Mouse (Mus musculus): Measurements from ENCODE around the gene Abcf2. TPM values are rescaled to one million over a fixed set of nuclear protein-coding genes. Genes with fewer than 3 reads are reported as not detected.
A peak's percentile ranks its signal among the peaks of the same experiment; 100 is the strongest.

Abcf2 gene
- polyA plus RNA-seq, 1 experiment, result 40.2 TPM

DNA sequence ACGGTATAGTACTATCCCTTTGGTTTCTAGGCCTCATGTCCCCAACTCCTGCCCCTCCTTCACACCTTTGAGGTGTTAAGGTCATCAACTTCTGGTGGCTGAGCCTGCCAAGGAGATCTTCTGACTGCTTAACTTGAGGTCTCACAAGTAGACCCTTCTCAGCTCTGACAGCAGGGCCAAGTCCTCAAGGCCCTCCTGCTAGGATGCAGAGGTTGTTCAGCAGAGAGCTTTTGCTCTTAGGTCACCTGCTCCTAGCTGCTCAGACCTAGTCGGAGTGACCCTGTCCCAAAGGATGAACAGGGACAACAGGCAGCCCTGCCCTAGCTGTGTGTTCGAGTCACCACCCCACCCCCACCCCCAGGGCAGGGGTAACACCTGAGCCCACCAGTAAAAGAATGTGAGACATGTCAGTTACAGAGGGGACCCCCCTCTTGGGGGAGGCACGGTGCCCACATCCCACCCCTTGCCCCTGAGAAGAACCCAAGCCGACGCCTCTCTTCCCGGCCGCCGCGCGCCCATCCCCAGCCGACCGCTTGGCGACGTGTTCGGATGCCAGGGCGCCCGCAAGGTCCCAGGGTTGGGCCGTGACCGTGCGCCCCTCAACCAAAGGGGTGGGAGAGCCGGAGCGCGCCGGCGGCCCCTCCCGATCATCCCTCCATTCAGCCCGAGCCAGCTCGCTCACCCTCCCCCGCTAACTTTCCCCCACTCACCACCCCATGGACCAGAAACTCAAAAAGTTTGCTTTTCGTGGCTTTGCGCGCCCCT, 24.0 kb upstream of the Abcf2 start:
- H3K27ac ChIP-seq (ENCODE audit: insufficient read depth, low read depth, low read length), result peak overlapping the region; percentile 93
- H3K27me3 ChIP-seq (replicated peaks; ENCODE audit: control insufficient read depth, insufficient read depth, low read length), result no peaks in the 10 kb centered on the region
- H3K4me1 ChIP-seq (ENCODE audit: control insufficient read depth, insufficient read depth, low read length), result peaks cover 17% of the 10 kb centered on the region
- H3K36me3 ChIP-seq (ENCODE audit: control insufficient read depth, insufficient read depth, low read length), result no peaks in the 10 kb centered on the region
- no peak for DNase-seq
- H3K4me3 ChIP-seq (ENCODE audit: insufficient read depth, low read depth, low read length), result peak overlapping the region; percentile 62
- WGBS, result 3% methylated on average over 33 of the region's 33 CpGs
- TF ChIP-seq POLR2A (IDR thresholded peaks at IDR 0.05; ENCODE audit: low read depth, low read length), result no peak
- no peak for TF ChIP-seq CTCF (conservative IDR thresholded peaks at IDR 0.05; ENCODE audit: insufficient read depth, insufficient read length, low read depth, low read length)

DNA sequence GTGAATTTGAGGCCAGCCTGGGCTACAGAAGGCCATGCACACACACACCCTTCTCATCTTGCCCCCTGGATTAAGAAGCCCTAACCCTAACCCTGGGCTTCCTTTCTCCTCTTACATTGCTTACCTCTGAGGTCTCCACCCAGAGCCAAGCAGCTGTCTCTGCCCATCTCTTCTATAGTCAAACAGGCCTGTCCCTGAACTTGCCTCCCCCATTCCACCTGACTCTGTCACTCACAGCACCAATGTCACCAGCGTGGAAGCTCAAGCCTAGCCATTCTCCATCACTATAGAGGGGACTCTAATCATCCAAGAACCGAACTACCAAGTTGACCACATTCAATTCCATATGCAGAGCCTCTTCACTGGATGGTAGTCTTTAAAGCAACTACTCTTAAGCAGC, 23.0 kb upstream of the Abcf2 start:
- Histone ChIP-seq H3K4me1 (ENCODE audit: control insufficient read depth, insufficient read depth, low read length) (peaks cover 17% of the 10 kb centered on the region), H3K4me3 (ENCODE audit: insufficient read depth, low read depth, low read length) (no peak overlapping the region), H3K27ac (ENCODE audit: insufficient read depth, low read depth, low read length) (no peak overlapping the region), H3K27me3 (replicated peaks; ENCODE audit: control insufficient read depth, insufficient read depth, low read length) (no peaks in the 10 kb centered on the region), H3K36me3 (ENCODE audit: control insufficient read depth, insufficient read depth, low read length) (no peaks in the 10 kb centered on the region)
- WGBS, result 93% methylated on average over 2 of the region's 2 CpGs
- no peak for DNase-seq
- TF ChIP-seq CTCF (conservative IDR thresholded peaks at IDR 0.05; ENCODE audit: insufficient read depth, insufficient read length, low read depth, low read length), result no peak
- no peak for TF ChIP-seq POLR2A (IDR thresholded peaks at IDR 0.05; ENCODE audit: low read depth, low read length)

DNA sequence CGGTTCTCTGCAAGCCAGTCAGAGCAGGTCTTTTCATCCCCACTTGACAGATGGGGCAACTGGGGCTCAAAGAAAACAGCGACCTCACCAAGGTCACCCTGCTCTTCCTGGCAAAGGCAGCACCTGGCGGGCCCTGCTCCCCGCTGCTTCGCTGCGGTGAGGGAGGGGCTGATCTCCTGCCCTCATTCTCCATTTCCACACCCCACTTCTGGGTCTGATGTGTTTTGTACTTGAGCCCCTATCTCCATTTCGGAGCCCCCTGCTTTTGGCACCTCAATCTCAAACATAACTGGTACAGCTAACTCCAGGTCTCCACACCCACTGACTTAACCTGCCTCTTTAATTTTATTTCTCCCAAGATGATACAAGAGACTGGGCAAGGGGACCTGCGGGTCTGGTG, 21.9 kb upstream of the Abcf2 start:
- peaks cover 17% of the 10 kb centered on the region for H3K4me1 ChIP-seq (ENCODE audit: control insufficient read depth, insufficient read depth, low read length)
- H3K4me3 ChIP-seq (ENCODE audit: insufficient read depth, low read depth, low read length), result no peak overlapping the region
- H3K36me3 ChIP-seq (ENCODE audit: control insufficient read depth, insufficient read depth, low read length), result no peaks in the 10 kb centered on the region
- DNase-seq, result no peak
- no peaks in the 10 kb centered on the region for H3K27me3 ChIP-seq (replicated peaks; ENCODE audit: control insufficient read depth, insufficient read depth, low read length)
- TF ChIP-seq CTCF (conservative IDR thresholded peaks at IDR 0.05; ENCODE audit: insufficient read depth, insufficient read length, low read depth, low read length) (no peak), POLR2A (IDR thresholded peaks at IDR 0.05; ENCODE audit: low read depth, low read length) (no peak)
- 45% methylated on average over 8 of the region's 8 CpGs for WGBS
- H3K27ac ChIP-seq (ENCODE audit: insufficient read depth, low read depth, low read length), result no peak overlapping the region

DNA sequence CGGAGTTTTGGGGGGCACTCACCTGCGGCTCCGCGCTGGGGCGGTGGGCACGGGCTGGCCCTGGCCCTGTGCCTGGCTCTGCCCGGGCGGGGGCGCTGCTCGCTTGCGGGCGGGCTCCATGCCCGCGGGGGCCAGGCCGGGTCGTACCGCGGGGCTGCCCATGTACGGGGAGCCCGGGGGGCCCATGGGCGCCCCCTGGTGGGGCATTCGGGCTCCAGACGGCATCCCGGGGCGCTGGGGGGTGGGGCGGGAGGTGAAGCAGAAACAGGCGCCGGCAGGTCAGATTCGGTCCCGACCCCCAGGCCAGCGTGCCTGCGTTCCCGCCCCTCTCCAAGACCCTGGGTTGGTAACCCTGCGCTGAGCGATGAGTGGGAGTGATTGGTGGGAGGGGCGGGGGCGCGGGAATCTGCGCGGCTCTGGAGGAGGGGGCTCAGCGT, 21.3 kb upstream of the Abcf2 start:
- Histone ChIP-seq H3K4me1 (ENCODE audit: control insufficient read depth, insufficient read depth, low read length) (peaks cover 12% of the 10 kb centered on the region), H3K4me3 (ENCODE audit: insufficient read depth, low read depth, low read length) (peak overlapping the region; percentile 30; the same call in 1 of the 2 replicates), H3K36me3 (ENCODE audit: control insufficient read depth, insufficient read depth, low read length) (no peaks in the 10 kb centered on the region), H3K27me3 (replicated peaks; ENCODE audit: control insufficient read depth, insufficient read depth, low read length) (no peaks in the 10 kb centered on the region), H3K27ac (ENCODE audit: insufficient read depth, low read depth, low read length) (no peak overlapping the region)
- 2% methylated on average over 41 of the region's 41 CpGs for WGBS
- DNase-seq, result peak; percentile 54
- TF ChIP-seq CTCF (conservative IDR thresholded peaks at IDR 0.05; ENCODE audit: insufficient read depth, insufficient read length, low read depth, low read length) (0 out of 2 replicates have a peak, but pooled peaks have one; percentile 18), POLR2A (IDR thresholded peaks at IDR 0.05; ENCODE audit: low read depth, low read length) (no peak)

DNA sequence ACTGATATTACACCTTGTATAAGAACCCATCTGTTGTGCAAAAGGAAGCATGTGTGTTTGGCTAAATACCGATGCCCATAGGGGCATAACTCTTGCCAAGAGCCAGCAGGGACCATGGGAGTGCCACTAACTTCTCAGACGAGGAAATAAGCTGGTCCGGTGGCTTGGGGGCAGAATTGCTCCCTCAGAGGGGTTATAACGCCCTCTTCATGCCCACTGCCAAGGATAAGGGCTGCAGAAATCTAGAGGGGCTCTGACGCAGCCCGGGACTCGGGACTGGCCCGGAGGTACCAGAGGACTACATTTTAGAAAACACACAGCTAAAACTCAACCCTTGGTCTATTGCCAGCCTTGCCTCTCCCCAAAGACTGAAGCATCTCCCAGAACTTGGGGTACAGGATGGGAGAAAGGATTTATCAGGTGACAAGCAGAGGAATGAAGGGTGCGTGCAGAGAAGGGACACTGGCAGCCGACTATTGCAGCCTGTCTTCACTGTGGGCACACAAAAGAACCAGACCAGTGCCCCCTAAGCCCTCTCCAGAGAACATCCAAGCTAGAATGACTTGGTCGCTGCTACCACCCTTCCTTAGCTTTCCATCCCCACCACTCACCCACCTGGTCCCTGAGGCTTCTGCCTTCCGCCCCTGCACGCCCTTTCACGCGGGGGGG, 20.8 kb upstream of the Abcf2 start:
- no peak for DNase-seq
- H3K27ac ChIP-seq (ENCODE audit: insufficient read depth, low read depth, low read length), result no peak overlapping the region

DNA sequence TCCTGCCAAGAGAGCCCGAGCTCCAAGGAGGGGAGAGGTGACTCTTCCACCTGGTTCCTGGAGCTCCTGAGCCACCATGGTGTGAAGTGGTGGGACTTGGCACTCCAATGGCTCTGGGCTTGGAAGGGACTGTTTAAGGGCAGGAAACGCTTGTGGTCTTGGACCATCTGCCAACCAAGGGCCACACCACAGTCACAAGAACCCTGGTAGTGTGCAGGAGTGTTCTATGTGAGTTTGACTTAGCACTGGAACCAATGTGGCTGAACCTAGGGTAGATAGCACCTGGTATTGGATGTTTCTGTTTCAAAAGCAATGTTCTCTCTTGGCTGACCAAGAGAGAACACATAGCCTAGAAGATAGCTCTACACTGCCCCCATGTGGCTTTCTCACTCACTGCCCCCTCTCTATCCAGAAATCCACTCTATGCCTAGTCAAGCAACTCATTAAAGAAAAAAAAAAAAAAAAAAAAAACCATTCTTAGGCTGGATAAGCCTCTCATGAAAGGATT, 20.0 kb upstream of the Abcf2 start:
- peak; percentile 87 for DNase-seq
- 44% methylated on average over 2 of the region's 2 CpGs for WGBS
- TF ChIP-seq CTCF (conservative IDR thresholded peaks at IDR 0.05; ENCODE audit: insufficient read depth, insufficient read length, low read depth, low read length), result peak; percentile 51
- TF ChIP-seq POLR2A (IDR thresholded peaks at IDR 0.05; ENCODE audit: low read depth, low read length), result no peak
- Histone ChIP-seq H3K27me3 (replicated peaks; ENCODE audit: control insufficient read depth, insufficient read depth, low read length) (no peaks in the 10 kb centered on the region), H3K27ac (ENCODE audit: insufficient read depth, low read depth, low read length) (no peak overlapping the region), H3K36me3 (ENCODE audit: control insufficient read depth, insufficient read depth, low read length) (no peaks in the 10 kb centered on the region), H3K4me3 (ENCODE audit: insufficient read depth, low read depth, low read length) (no peak overlapping the region), H3K4me1 (ENCODE audit: control insufficient read depth, insufficient read depth, low read length) (peaks cover 7% of the 10 kb centered on the region; the same call in 1 of the 2 replicates)

More for the DNA sequence above, 20.8 kb upstream of the Abcf2 start:
- Histone ChIP-seq H3K4me3 (ENCODE audit: insufficient read depth, low read depth, low read length) (peak overlapping the region; percentile 30; the same call in 1 of the 2 replicates), H3K36me3 (ENCODE audit: control insufficient read depth, insufficient read depth, low read length) (no peaks in the 10 kb centered on the region), H3K27me3 (replicated peaks; ENCODE audit: control insufficient read depth, insufficient read depth, low read length) (no peaks in the 10 kb centered on the region), H3K4me1 (ENCODE audit: control insufficient read depth, insufficient read depth, low read length) (peaks cover 7% of the 10 kb centered on the region; the same call in 1 of the 2 replicates)
- WGBS, result 20% methylated on average over 15 of the region's 15 CpGs
- TF ChIP-seq CTCF (conservative IDR thresholded peaks at IDR 0.05; ENCODE audit: insufficient read depth, insufficient read length, low read depth, low read length) (no peak), POLR2A (IDR thresholded peaks at IDR 0.05; ENCODE audit: low read depth, low read length) (no peak)

Data from kidney, adult 2 months (tissue).